In genomic region chr10:52690992-52691731, GRCm38 (mm10) we compare ENCODE assay signal across 8 mouse cellular contexts. TPM values are rescaled to one million over a fixed set of nuclear protein-coding genes. Genes with fewer than 3 reads are reported as not detected.
DNase-seq lines count a peak whose midpoint lies in the region; ATAC-seq and TF ChIP-seq lines count a peak whose summit lies in the region.

No protein-coding gene starts in this region.

- H3K27me3 ChIP-seq in heart, embryonic 13.5 days (replicated peaks), result peaks cover 24% of the 10 kb centered on the region
- H3K27me3 ChIP-seq in stomach, embryonic 14.5 days (ENCODE audit: control insufficient read depth, insufficient read depth, low read length), result no peaks in the 10 kb centered on the region
- peaks cover 3% of the 10 kb centered on the region; the same call in 1 of the 2 replicates for H3K27me3 ChIP-seq in thymus, adult 2 months (ENCODE audit: control insufficient read depth, insufficient read depth, low read length)

- under 1% methylated on average over 45 of the region's 45 CpGs for WGBS in heart, embryonic 13.5 days
- WGBS in stomach, embryonic 14.5 days, result under 1% methylated on average over 45 of the region's 45 CpGs
- 5% methylated on average over 45 of the region's 45 CpGs for WGBS in thymus, adult 2 months

- peak overlapping the region; percentile 97 for H3K4me2 ChIP-seq in heart, embryonic 13.5 days
- H3K4me2 ChIP-seq in stomach, embryonic 14.5 days (replicated peaks; ENCODE audit: low read depth, low read length), result peak overlapping the region; percentile 92

- no peaks in the 10 kb centered on the region for H3K4me1 ChIP-seq in cortical plate, adult 2 months (ENCODE audit: control insufficient read depth, insufficient read depth, low read length)
- H3K4me1 ChIP-seq in heart, embryonic 13.5 days, result peaks cover 7% of the 10 kb centered on the region
- 0 out of 2 replicates have a peak, but pooled peaks cover 4% of the 10 kb centered on the region for H3K4me1 ChIP-seq in stomach, embryonic 14.5 days (ENCODE audit: control insufficient read depth, insufficient read depth, low read length)
- no peaks in the 10 kb centered on the region for H3K4me1 ChIP-seq in thymus, adult 2 months (replicated peaks; ENCODE audit: control insufficient read depth, insufficient read depth, low read length)

- H3K36me3 ChIP-seq in heart, embryonic 13.5 days, result no peaks in the 10 kb centered on the region
- no peaks in the 10 kb centered on the region for H3K36me3 ChIP-seq in stomach, embryonic 14.5 days (ENCODE audit: control insufficient read depth, insufficient read depth, low read length)
- H3K36me3 ChIP-seq in thymus, adult 2 months (ENCODE audit: control insufficient read depth, insufficient read depth, low read length), result no peaks in the 10 kb centered on the region

- H3K27ac ChIP-seq in cortical plate, adult 2 months (ENCODE audit: insufficient read depth, low read length), result peak overlapping the region; percentile 63
- H3K27ac ChIP-seq in heart, embryonic 13.5 days (replicated peaks), result no peak overlapping the region
- no peak overlapping the region for H3K27ac ChIP-seq in stomach, embryonic 14.5 days (ENCODE audit: low read length)
- no peak overlapping the region for H3K27ac ChIP-seq in thymus, adult 2 months (ENCODE audit: control insufficient read depth, insufficient read depth, low read length)

- TF ChIP-seq POLR2A in cortical plate, adult 2 months (IDR thresholded peaks at IDR 0.05; ENCODE audit: extremely low read depth, insufficient read depth, low read length), result no peak
- no peak for TF ChIP-seq POLR2A in thymus, adult 2 months (IDR thresholded peaks at IDR 0.05; ENCODE audit: control insufficient read depth, extremely low read depth, insufficient read depth, low read length, poor library complexity)

- no peaks in the 10 kb centered on the region for H3K9me3 ChIP-seq in heart, embryonic 13.5 days
- H3K9me3 ChIP-seq in stomach, embryonic 14.5 days (ENCODE audit: control insufficient read depth, low read depth, low read length), result no peaks in the 10 kb centered on the region

- TF ChIP-seq CTCF in cortical plate, adult 2 months (IDR thresholded peaks at IDR 0.05; ENCODE audit: extremely low read depth, insufficient read depth, low read length), result no peak
- no peak for TF ChIP-seq CTCF in thymus, adult 2 months (IDR thresholded peaks at IDR 0.05; ENCODE audit: borderline replicate concordance, control insufficient read depth, extremely low read depth, insufficient read depth, low read length, poor library complexity)

- no peak; the same call in 1 of the 2 replicates for ATAC-seq in heart, embryonic 13.5 days (ENCODE audit: extremely low read depth, insufficient number of reproducible peaks, low FRiP score, low TSS enrichment)
- peak; percentile 66 for ATAC-seq in stomach, embryonic 14.5 days (ENCODE audit: insufficient number of reproducible peaks, insufficient read depth, low FRiP score, low read depth)

- peak overlapping the region; percentile 81 for H3K9ac ChIP-seq in heart, embryonic 13.5 days
- peak overlapping the region; percentile 63 for H3K9ac ChIP-seq in stomach, embryonic 14.5 days (replicated peaks; ENCODE audit: low read depth, low read length)

- DNase-seq in layer of hippocampus, adult 18-20 months (ENCODE audit: low spot score in 2 of 2), result peak; percentile 15 to 19
- DNase-seq in layer of hippocampus, adult 9-11 months, result no peak
- peak; percentile 7 to 41 for DNase-seq in kidney, postnatal 25 days
- DNase-seq in lung, postnatal 10 days, result peak; percentile 1
- DNase-seq in thymus, adult 2 months, result no peak

- peak overlapping the region; percentile 98 for H3K4me3 ChIP-seq in cortical plate, adult 2 months (ENCODE audit: insufficient read depth, low read length)
- H3K4me3 ChIP-seq in heart, embryonic 13.5 days, result peak overlapping the region; percentile 79
- peak overlapping the region; percentile 74 for H3K4me3 ChIP-seq in stomach, embryonic 14.5 days (ENCODE audit: low read depth, low read length)
- no peak overlapping the region for H3K4me3 ChIP-seq in thymus, adult 2 months (ENCODE audit: control insufficient read depth, insufficient read depth, low read length)

RNA-seq across cellular contexts. Expression of gene Slc35f1, which starts 0.8 kb away (rescaled TPM):
- total RNA-seq in layer of hippocampus, adult 18-20 months (2021), result 10 to 100 TPM; 30.1 to 35.4 TPM
- polyA plus RNA-seq in cortical plate, adult 2 months (2012; rRNA removed), result 24.9 and 26.0 TPM in 2 replicates
- 1.0 and 1.2 TPM in 2 replicates for polyA plus RNA-seq in heart, embryonic 13.5 days (2015; fragmentation: Nextera tagmentation; extraction: Ambion mirVana)
- 3.4 and 3.5 TPM in 2 replicates for polyA plus RNA-seq in stomach, embryonic 14.5 days (2014; fragmentation: Nextera tagmentation; extraction: Ambion mirVana)
- 0.14 and 0.22 TPM in 2 replicates for polyA plus RNA-seq in thymus, adult 2 months (2012; rRNA removed)

Comparison
In these comparisons a context has a peak if more than half of its experiments do, and no peak if none do; other contexts are left out.
1. DNase-seq: peak in layer of hippocampus, adult 18-20 months (2 of 2), kidney, postnatal 25 days (2 of 2) and lung, postnatal 10 days (single experiment); none in layer of hippocampus, adult 9-11 months (single experiment) and thymus, adult 2 months (single experiment).